Mouse (Mus musculus) spleen, adult 2 months (tissue): ENCODE data around the gene Ube3b. TPM values are rescaled to one million over a fixed set of nuclear protein-coding genes. Genes with fewer than 3 reads are reported as not detected.

Source experiments
- DNase-seq, 2 experiments: peaks; one replicate each; pipeline versions ENCODE4 v3.0.0 to v3.0.0-alpha.2; 2012 to 2021; ENCODE audit warnings: low spot score in 2 of 2, low read depth in 1 of 2
- H3K27ac ChIP-seq: fragments of 200-500 bp; 2 replicates; pipeline ENCODE4 v1.5.1; 2012; ENCODE audit warnings: low read length, inconsistent platforms; ENCODE audit not compliant: insufficient read depth
- H3K27me3 ChIP-seq: fragments of 200-500 bp; 2 replicates; pipeline ENCODE4 v1.6.1; 2012; ENCODE audit warnings: mild to moderate bottlenecking, moderate library complexity, low read length, inconsistent platforms; ENCODE audit not compliant: control insufficient read depth, insufficient read depth
- H3K36me3 ChIP-seq: fragments of 200-500 bp; 2 replicates; pipeline ENCODE4 v1.6.1; 2012; ENCODE audit warnings: mild to moderate bottlenecking, low read length, inconsistent platforms; ENCODE audit not compliant: control insufficient read depth, insufficient read depth
- H3K4me1 ChIP-seq: fragments of 200-500 bp; 2 replicates; pipeline ENCODE4 v1.6.1; 2011; ENCODE audit warnings: inconsistent platforms; ENCODE audit not compliant: control insufficient read depth, insufficient read depth, insufficient read length
- H3K4me3 ChIP-seq: fragments of 200-500 bp; 2 replicates; pipeline ENCODE4 v1.5.1; 2011; ENCODE audit warnings: mild to moderate bottlenecking, inconsistent platforms; ENCODE audit not compliant: insufficient read depth, insufficient read length; ENCODE audit errors: extremely low read depth
- CTCF ChIP-seq: fragments of 200-500 bp; IDR thresholded peaks from 2 replicates; pipeline ENCODE4 v1.5.1; 2011; ENCODE audit warnings: mild to moderate bottlenecking, inconsistent platforms; ENCODE audit not compliant: insufficient read depth, insufficient read length, insufficient replicate concordance; ENCODE audit errors: extremely low read depth
- POLR2A ChIP-seq: fragments of 200-500 bp; IDR thresholded peaks from 2 replicates; pipeline ENCODE4 v1.6.1; 2011; ENCODE audit warnings: low read depth, low read length, inconsistent platforms
- WGBS: fragments of 180-500 bp; shearing (Covaris S2); methylation state at CpG from one replicate; pipeline ENCODE4 v1.1.7; 2018; 5-methylcytosine and 5-hydroxymethylcytosine counted together
- polyA plus RNA-seq: library from polyadenylated mRNA; depleted of rRNA; stranded (reverse); fragments of >200 nt; gene quantifications from 2 replicates; pipeline ENCODE4 v1.2.3, GENCODE M21; 2012

Gene Ube3b
- polyA plus RNA-seq, 1 experiment = 44.4 TPM

GRCm38 (mm10) chr5:114356250-114356935, 24.0 kb upstream of the Ube3b start:
- H3K27ac ChIP-seq = no peak overlapping the region
- 26% methylated on average over 7 of the region's 7 CpGs for WGBS
- peak; percentile 29; the same call in 1 of the 2 replicates for TF ChIP-seq CTCF
- no peak for TF ChIP-seq POLR2A
- no peaks in the 10 kb centered on the region for H3K27me3 ChIP-seq
- H3K4me1 ChIP-seq = no peaks in the 10 kb centered on the region
- peak; percentile 41 to 58 for DNase-seq
- no peaks in the 10 kb centered on the region; the same call in 1 of the 2 replicates for H3K36me3 ChIP-seq
- H3K4me3 ChIP-seq = no peak overlapping the region

GRCm38 (mm10) chr5:114356936-114357751, 23.3 kb upstream of the Ube3b start:
- no peak overlapping the region for H3K4me3 ChIP-seq
- peaks cover 4% of the 10 kb centered on the region; the same call in 1 of the 2 replicates for H3K36me3 ChIP-seq
- no peak overlapping the region for H3K27ac ChIP-seq
- no peaks in the 10 kb centered on the region for H3K27me3 ChIP-seq
- WGBS = 70% methylated on average over 23 of the region's 23 CpGs
- no peaks in the 10 kb centered on the region for H3K4me1 ChIP-seq
- TF ChIP-seq POLR2A = no peak
- TF ChIP-seq CTCF = no peak
- DNase-seq = no peak

GRCm38 (mm10) chr5:114358833-114359232, 21.6 kb upstream of the Ube3b start:
- Histone ChIP-seq H3K36me3 (peaks cover 18% of the 10 kb centered on the region), H3K27me3 (no peaks in the 10 kb centered on the region), H3K4me1 (no peaks in the 10 kb centered on the region)

DNA sequence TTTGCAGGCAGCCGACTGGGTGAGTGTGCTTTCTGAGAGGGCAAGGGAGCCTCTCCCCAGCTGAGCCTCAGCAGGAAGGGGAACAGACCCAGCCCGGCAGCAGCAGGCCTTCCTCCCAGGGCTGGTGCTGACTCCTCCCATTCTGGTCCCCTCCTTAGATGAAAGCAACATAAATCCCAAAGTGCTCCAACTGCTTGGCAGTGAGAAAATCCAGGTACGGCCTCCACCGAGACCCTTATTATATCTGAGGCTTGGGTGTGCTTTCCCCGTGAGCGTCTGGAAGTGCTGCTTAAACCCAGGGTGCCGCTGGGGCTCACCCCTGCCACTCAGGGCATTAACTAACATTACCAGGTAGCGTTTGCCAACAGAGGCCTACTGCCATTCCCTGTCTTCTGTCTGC, 20.8 kb upstream of the Ube3b start:
- no peaks in the 10 kb centered on the region for H3K4me1 ChIP-seq
- H3K27ac ChIP-seq = no peak overlapping the region
- WGBS = 47% methylated on average over 8 of the region's 8 CpGs
- TF ChIP-seq CTCF = no peak
- TF ChIP-seq POLR2A = no peak
- DNase-seq = no peak
- no peak overlapping the region for H3K4me3 ChIP-seq
- no peaks in the 10 kb centered on the region for H3K27me3 ChIP-seq
- H3K36me3 ChIP-seq = peaks cover 21% of the 10 kb centered on the region

More at GRCm38 (mm10) chr5:114358833-114359232, 21.6 kb upstream of the Ube3b start:
- DNase-seq = no peak
- no peak for TF ChIP-seq CTCF
- TF ChIP-seq POLR2A = no peak
- WGBS = 90% methylated on average over 10 of the region's 10 CpGs
- Histone ChIP-seq H3K4me3 (no peak overlapping the region), H3K27ac (no peak overlapping the region)

- no peaks in the 10 kb centered on the region for H3K4me1 ChIP-seq
- H3K27ac ChIP-seq = no peak overlapping the region
- no peak for DNase-seq
- WGBS = 44% methylated on average over 15 of the region's 15 CpGs
- TF ChIP-seq CTCF (no peak), POLR2A (no peak)
- H3K27me3 ChIP-seq = no peaks in the 10 kb centered on the region
- H3K4me3 ChIP-seq = no peak overlapping the region
- peaks cover 32% of the 10 kb centered on the region for H3K36me3 ChIP-seq
Measured at GRCm38 (mm10) chr5:114360968-114361367, 19.4 kb upstream of the Ube3b start.

- TF ChIP-seq CTCF (no peak), POLR2A (no peak)
- no peaks in the 10 kb centered on the region for H3K4me1 ChIP-seq
- H3K27ac ChIP-seq = peak overlapping the region; percentile 2; the same call in 1 of the 2 replicates
- WGBS = 51% methylated on average over 23 of the region's 23 CpGs
- no peak overlapping the region for H3K4me3 ChIP-seq
- DNase-seq = no peak
- peaks cover 64% of the 10 kb centered on the region for H3K36me3 ChIP-seq
- H3K27me3 ChIP-seq = no peaks in the 10 kb centered on the region
Measured at GRCm38 (mm10) chr5:114365043-114365752, 15.2 kb upstream of the Ube3b start.
